ENCODE assay signal across 8 mouse cellular contexts in genomic region chr1:93668791-93669548, GRCm38 (mm10). TPM values are rescaled to one million over a fixed set of nuclear protein-coding genes. Genes with fewer than 3 reads are reported as not detected.
DNase-seq lines count a peak whose midpoint lies in the region; ATAC-seq and TF ChIP-seq lines count a peak whose summit lies in the region.

No protein-coding gene starts in this region.

- no peaks in the 10 kb centered on the region for H3K36me3 ChIP-seq in heart, embryonic 15.5 days
- no peaks in the 10 kb centered on the region for H3K36me3 ChIP-seq in neural tube, embryonic 14.5 days (ENCODE audit: control insufficient read depth, insufficient read depth, low read length)

- no peaks in the 10 kb centered on the region for H3K9me3 ChIP-seq in heart, embryonic 15.5 days (replicated peaks)
- H3K9me3 ChIP-seq in neural tube, embryonic 14.5 days (ENCODE audit: control insufficient read depth, low read length): no peaks in the 10 kb centered on the region

- DNase-seq in kidney, postnatal 10 days: peak; percentile 93
- DNase-seq in lung, adult 2 months: peak; percentile 71
- DNase-seq in testis, postnatal 10 days (ENCODE audit: low spot score): peak; percentile 89

- peaks cover 3% of the 10 kb centered on the region; the same call in 1 of the 2 replicates for H3K4me1 ChIP-seq in brown adipose tissue, adult 24 weeks (ENCODE audit: control insufficient read depth, insufficient read depth, insufficient read length, low read length)
- peaks cover 22% of the 10 kb centered on the region for H3K4me1 ChIP-seq in heart, embryonic 15.5 days (replicated peaks)
- no peaks in the 10 kb centered on the region for H3K4me1 ChIP-seq in lung, adult 2 months (ENCODE audit: control insufficient read depth, insufficient read depth, low read length)
- H3K4me1 ChIP-seq in neural tube, embryonic 14.5 days (ENCODE audit: control insufficient read depth, insufficient read depth, low read length): 0 out of 2 replicates have a peak, but pooled peaks cover 5% of the 10 kb centered on the region

- H3K27ac ChIP-seq in brown adipose tissue, adult 24 weeks (replicated peaks; ENCODE audit: low read depth, low read length): peak overlapping the region; percentile 9; the same call in 1 of the 2 replicates
- H3K27ac ChIP-seq in heart, embryonic 15.5 days: peak overlapping the region; percentile 77
- H3K27ac ChIP-seq in neural tube, embryonic 14.5 days (ENCODE audit: low read depth, low read length): peak overlapping the region; percentile 60

- 3% methylated on average over 17 of the region's 17 CpGs for WGBS in heart, embryonic 15.5 days
- WGBS in lung, adult 2 months: 9% methylated on average over 17 of the region's 17 CpGs
- 10% methylated on average over 17 of the region's 17 CpGs for WGBS in neural tube, embryonic 14.5 days

- H3K4me2 ChIP-seq in heart, embryonic 15.5 days: peak overlapping the region; percentile 81
- H3K4me2 ChIP-seq in neural tube, embryonic 14.5 days (ENCODE audit: low read depth, low read length): peak overlapping the region; percentile 56

- peak; percentile 59 for TF ChIP-seq CTCF in lung, adult 2 months (IDR thresholded peaks at IDR 0.05; ENCODE audit: insufficient read depth, low read length)

- peak; percentile 85 for ATAC-seq in CD4-positive, CD25-positive, alpha-beta regulatory T cell, adult 4 months
- ATAC-seq in erythroid progenitor cell, adult 5-6 weeks (replicated peaks; ENCODE audit: low FRiP score, poor library complexity, severe bottlenecking): peak; percentile 53; the same call in 1 of the 2 replicates
- peak; percentile 80 for ATAC-seq in heart, embryonic 15.5 days (replicated peaks; ENCODE audit: insufficient number of reproducible peaks, insufficient read depth, low FRiP score, low read depth)
- ATAC-seq in neural tube, embryonic 14.5 days (ENCODE audit: low read depth): peak; percentile 91

- peak overlapping the region; percentile 59 for H3K9ac ChIP-seq in heart, embryonic 15.5 days
- peak overlapping the region; percentile 43 for H3K9ac ChIP-seq in neural tube, embryonic 14.5 days (replicated peaks; ENCODE audit: low read depth, low read length)

- H3K27me3 ChIP-seq in heart, embryonic 15.5 days: no peaks in the 10 kb centered on the region
- no peaks in the 10 kb centered on the region for H3K27me3 ChIP-seq in neural tube, embryonic 14.5 days (ENCODE audit: control insufficient read depth, insufficient read depth, low read length)

- peak overlapping the region; percentile 56 for H3K4me3 ChIP-seq in brown adipose tissue, adult 24 weeks (ENCODE audit: insufficient read depth, low read depth, low read length)
- H3K4me3 ChIP-seq in heart, embryonic 15.5 days: peak overlapping the region; percentile 56
- peak overlapping the region; percentile 85 for H3K4me3 ChIP-seq in lung, adult 2 months (replicated peaks; ENCODE audit: extremely low read depth, low read depth, low read length)
- H3K4me3 ChIP-seq in neural tube, embryonic 14.5 days (ENCODE audit: low read depth, low read length): peak overlapping the region; percentile 32

- TF ChIP-seq POLR2A in lung, adult 2 months (IDR thresholded peaks at IDR 0.05; ENCODE audit: borderline replicate concordance, extremely low read depth, low read depth, low read length): no peak

RNA-seq across cellular contexts. Expression of gene Stk25, which starts 10.5 kb away (rescaled TPM):
- polyA plus RNA-seq in CD4-positive, CD25-positive, alpha-beta regulatory T cell, adult 4 months (2017; shearing (Covaris generic)): 10 to 100 TPM; 31.2 to 42.6 TPM
- 27.4 and 29.6 TPM in 2 replicates for polyA plus RNA-seq in brown adipose tissue, adult 24 weeks (2012; ENCODE audit: insufficient read depth, insufficient read length, missing spikeins)
- total RNA-seq in erythroid progenitor cell, adult 5-6 weeks (2015; ENCODE audit: low replicate concordance): 28.5 and 36.5 TPM in 2 replicates
- total RNA-seq in erythroid progenitor cell, adult 5-6 weeks (2017; ENCODE audit: low replicate concordance): 33.5 and 52.2 TPM in 2 replicates
- 124 and 153 TPM in 2 replicates for polyA plus RNA-seq in heart, embryonic 15.5 days (2015; fragmentation: Nextera tagmentation; extraction: Ambion mirVana)
- polyA plus RNA-seq in lung, adult 2 months (2012; rRNA removed): 88.6 and 141 TPM in 2 replicates
- 357 and 382 TPM in 2 replicates for polyA plus RNA-seq in neural tube, embryonic 14.5 days (2014; fragmentation: Nextera tagmentation; extraction: Ambion mirVana)

RNA-seq across cellular contexts. Expression of gene Bok, which starts 16.5 kb away (rescaled TPM):
- polyA plus RNA-seq in CD4-positive, CD25-positive, alpha-beta regulatory T cell, adult 4 months (2017; shearing (Covaris generic)): not detected
- polyA plus RNA-seq in brown adipose tissue, adult 24 weeks (2012; ENCODE audit: insufficient read depth, insufficient read length, missing spikeins): 1.2 and 2.1 TPM in 2 replicates
- not detected in 2 replicates for total RNA-seq in erythroid progenitor cell, adult 5-6 weeks (2015; ENCODE audit: low replicate concordance)
- not detected in 2 replicates for total RNA-seq in erythroid progenitor cell, adult 5-6 weeks (2017; ENCODE audit: low replicate concordance)
- 38.2 and 51.3 TPM in 2 replicates for polyA plus RNA-seq in heart, embryonic 15.5 days (2015; fragmentation: Nextera tagmentation; extraction: Ambion mirVana)
- 32.5 and 41.7 TPM in 2 replicates for polyA plus RNA-seq in lung, adult 2 months (2012; rRNA removed)
- 70.2 and 82.7 TPM in 2 replicates for polyA plus RNA-seq in neural tube, embryonic 14.5 days (2014; fragmentation: Nextera tagmentation; extraction: Ambion mirVana)

Comparison
In these comparisons a context has a peak if more than half of its experiments do, and no peak if none do; other contexts are left out.
1. Peak in every context shown above with its lines: DNase-seq, ATAC-seq, H3K4me3 ChIP-seq and H3K27ac ChIP-seq.
2. H3K27ac ChIP-seq: peak in every context shown above with its lines; median percentile 77 in heart, embryonic 15.5 days; 60 in neural tube, embryonic 14.5 days; 9 in brown adipose tissue, adult 24 weeks.
3. H3K4me3 ChIP-seq: peak in every context shown above with its lines; median percentile 85 in lung, adult 2 months; 56 in brown adipose tissue, adult 24 weeks; 56 in heart, embryonic 15.5 days; 32 in neural tube, embryonic 14.5 days.
4. RNA of gene Bok, which starts 16.5 kb away (polyA plus RNA-seq): 70.2 to 82.7 TPM in neural tube, embryonic 14.5 days, 38.2 to 51.3 TPM in heart, embryonic 15.5 days and 32.5 to 41.7 TPM in lung, adult 2 months; 1.2 to 2.1 TPM in brown adipose tissue, adult 24 weeks and not detected in CD4-positive, CD25-positive, alpha-beta regulatory T cell, adult 4 months; every median in the first group is over 10 times any median in the second.